ENCODE assay signal across 9 mouse cellular contexts in the genomic region with DNA sequence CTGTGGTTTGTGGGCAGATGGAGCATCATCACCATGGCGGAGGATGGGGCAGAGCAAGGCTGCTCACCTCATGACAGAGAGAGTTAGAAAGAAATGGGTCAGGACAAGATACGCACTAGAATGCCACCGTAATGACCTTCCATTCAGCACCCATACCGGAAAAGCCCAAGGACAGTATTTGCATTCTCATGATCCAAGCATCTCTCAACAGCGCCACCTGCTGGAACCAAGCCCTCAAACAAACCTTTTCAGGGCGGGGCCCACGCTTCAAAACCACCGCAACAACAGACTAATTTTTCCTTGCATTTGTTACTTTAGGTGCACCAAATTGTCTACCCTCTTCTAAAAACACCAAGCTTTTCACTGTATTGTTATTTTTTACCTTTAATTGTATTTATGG. TPM values are rescaled to one million over a fixed set of nuclear protein-coding genes. Genes with fewer than 3 reads are reported as not detected.
DNase-seq lines count a peak whose midpoint lies in the region; ATAC-seq and TF ChIP-seq lines count a peak whose summit lies in the region.
"Had no signal": no experiment of that assay in that cellular context is flagged by ENCODE, and none has a peak within 500 bp of the region (broad histone marks: within the 10 kb centered on the region; RNA-seq: fewer than 3 reads in every experiment).

No protein-coding gene starts in this region.

- H3K27ac ChIP-seq in kidney, embryonic 15.5 days: no peak overlapping the region
- H3K27ac ChIP-seq: macrophage had no signal

- intact Hi-C loops in left cerebral cortex, postnatal 14 days (cut with DNase I): no loop called here

- no peak overlapping the region for H3K9ac ChIP-seq in kidney, embryonic 15.5 days

- 65% methylated on average over 8 of the region's 8 CpGs for WGBS in kidney, embryonic 15.5 days

- H3K4me3 ChIP-seq in kidney, embryonic 15.5 days (replicated peaks): no peak overlapping the region
- no peak overlapping the region for H3K4me3 ChIP-seq in G1E (ENCODE audit: low read depth, low read length)

- peak; percentile 67 for TF ChIP-seq CTCF in G1E (IDR thresholded peaks at IDR 0.05; ENCODE audit: low read depth, low read length)

- no peaks in the 10 kb centered on the region for H3K4me1 ChIP-seq in kidney, embryonic 15.5 days
- H3K4me1 ChIP-seq in G1E (ENCODE audit: insufficient read depth, low read depth, low read length): peaks cover 8% of the 10 kb centered on the region; the same call in 1 of the 2 replicates

- H3K27me3 ChIP-seq in kidney, embryonic 15.5 days: no peaks in the 10 kb centered on the region
- H3K27me3 ChIP-seq in G1E (ENCODE audit: insufficient read depth, low read length): peaks cover 19% of the 10 kb centered on the region

- no peak overlapping the region for H3K4me2 ChIP-seq in kidney, embryonic 15.5 days

- H3K9me3 ChIP-seq in kidney, embryonic 15.5 days (replicated peaks): no peaks in the 10 kb centered on the region
- no peaks in the 10 kb centered on the region for H3K9me3 ChIP-seq in G1E (replicated peaks)

- no peaks in the 10 kb centered on the region for H3K36me3 ChIP-seq in kidney, embryonic 15.5 days
- H3K36me3 ChIP-seq in G1E (replicated peaks): no peaks in the 10 kb centered on the region

- DNase-seq in kidney, adult 11 months: peak; percentile 26
- peak; percentile 21 for DNase-seq in G1E (ENCODE audit: low spot score)
- peak; percentile 80 for DNase-seq in c-Kit-positive CD71-positive TER-119-positive erythroid progenitor cells, embryonic 14.5 days (ENCODE audit: low spot score)
- peak; percentile 32 to 47 for DNase-seq in frontal cortex, postnatal 36 days (ENCODE audit: low spot score in 2 of 2)
- peak; percentile 36 to 37 for DNase-seq in left cerebral cortex, postnatal 14 days (ENCODE audit: low spot score in 2 of 2)
- peak; percentile 54 to 68 for DNase-seq in thymus, postnatal 36 days

- no peak for ATAC-seq in kidney, embryonic 15.5 days (replicated peaks; ENCODE audit: low FRiP score)
- no peak for ATAC-seq in G1E (ENCODE audit: extremely low read depth, insufficient number of reproducible peaks, low FRiP score, poor library complexity, severe bottlenecking)
- ATAC-seq in neutrophil, adult 5-6 weeks (ENCODE audit: extremely low read depth, insufficient number of reproducible peaks, low FRiP score, poor library complexity, severe bottlenecking): peak; percentile 56; the same call in 1 of the 2 replicates

RNA-seq across cellular contexts. Expression of gene Tex50, which starts 21.6 kb away (rescaled TPM):
- polyA plus RNA-seq in kidney, embryonic 15.5 days (2015; fragmentation: Nextera tagmentation; extraction: Ambion mirVana): 0.27 and 0.32 TPM in 2 replicates
- total RNA-seq in G1E (2014; fragmentation: Nextera tagmentation): not detected in 2 replicates
- 0.23 TPM in 1 of 2 replicates, not detected in the other for total RNA-seq in G1E (2017)
- not detected in 2 replicates for polyA plus RNA-seq in G1E (2012)
- not detected for total RNA-seq in left cerebral cortex, postnatal 14 days (2021)
- total RNA-seq in neutrophil, adult 5-6 weeks (2017): not detected in 2 replicates
- polyA plus RNA-seq: macrophage had no signal

RNA-seq across cellular contexts. Expression of gene Ankrd45, which starts 38.2 kb away (rescaled TPM):
- polyA plus RNA-seq in kidney, embryonic 15.5 days (2015; fragmentation: Nextera tagmentation; extraction: Ambion mirVana): 5.1 and 5.5 TPM in 2 replicates
- total RNA-seq in G1E (2014; fragmentation: Nextera tagmentation) (not detected in 2 replicates), G1E (2017) (0.06 and 0.11 TPM in 2 replicates)
- not detected in 2 replicates for polyA plus RNA-seq in G1E (2012)
- total RNA-seq in left cerebral cortex, postnatal 14 days (2021): 10 to 100 TPM; 37.0 to 39.0 TPM
- total RNA-seq in neutrophil, adult 5-6 weeks (2017): not detected in 2 replicates
- polyA plus RNA-seq: macrophage had no signal

RNA-seq across cellular contexts. Expression of gene Klhl20, which starts 49.4 kb away (rescaled TPM):
- 15.7 and 17.4 TPM in 2 replicates for polyA plus RNA-seq in kidney, embryonic 15.5 days (2015; fragmentation: Nextera tagmentation; extraction: Ambion mirVana)
- 52.5 and 56.2 TPM in 2 replicates for total RNA-seq in G1E (2014; fragmentation: Nextera tagmentation)
- total RNA-seq in G1E (2017): 23.7 and 27.3 TPM in 2 replicates
- polyA plus RNA-seq in G1E (2012): 1.6 and 2.9 TPM in 2 replicates
- 10 to 100 TPM; 17.6 to 18.1 TPM for total RNA-seq in left cerebral cortex, postnatal 14 days (2021)
- 29.8 and 32.0 TPM in 2 replicates for total RNA-seq in neutrophil, adult 5-6 weeks (2017)

Comparison
In these comparisons a context has a peak if more than half of its experiments do, and no peak if none do; other contexts are left out.
1. DNase-seq: peak in every context shown above with its lines; median percentile 80 in c-Kit-positive CD71-positive TER-119-positive erythroid progenitor cells, embryonic 14.5 days; 61 in thymus, postnatal 36 days; 40 in frontal cortex, postnatal 36 days; 36 in left cerebral cortex, postnatal 14 days; 26 in kidney, adult 11 months; 21 in G1E.
2. RNA of gene Ankrd45, which starts 38.2 kb away (total RNA-seq): 37.0 to 39.0 TPM in left cerebral cortex, postnatal 14 days; 0.06 to 0.11 TPM in G1E and not detected in neutrophil, adult 5-6 weeks; every median in the first group is over 10 times any median in the second.